Mouse (Mus musculus) liver, adult 2 months (tissue): ENCODE measurements around the gene Prune2.

Source experiments
- CTCF ChIP-seq: fragments of 200-500 bp; IDR thresholded peaks from 2 replicates; pipeline ENCODE4 v1.5.1; 2011; ENCODE audit warnings: low read depth, low read length, control low read depth
- POLR2A ChIP-seq: fragments of 200-500 bp; IDR thresholded peaks from 2 replicates; pipeline ENCODE4 v1.6.1; 2011; ENCODE audit warnings: low read length, control low read depth; ENCODE audit not compliant: insufficient read depth; ENCODE audit errors: extremely low read depth

GRCm38 (mm10) chr19:16949341-16949740, 6.6 kb upstream of the Prune2 start:
- TF ChIP-seq POLR2A: no peak
- no peak for TF ChIP-seq CTCF
